Mouse (Mus musculus) myocyte (in vitro differentiated cells): Measurements from ENCODE around the gene Pde1b.

ENCODE experiments used
- CEBPB ChIP-seq: IDR thresholded peaks from 2 replicates; pipeline ENCODE4 v1.6.1; 2011; ENCODE audit warnings: mild to moderate bottlenecking, moderate library complexity; ENCODE audit not compliant: poor library complexity, insufficient read depth, severe bottlenecking
- E2F4 ChIP-seq: IDR thresholded peaks from one replicate; pipeline ENCODE4 v1.6.1; 2011; ENCODE audit warnings: mild to moderate bottlenecking, control low read depth, moderate library complexity; ENCODE audit not compliant: insufficient read depth
- MAX ChIP-seq: IDR thresholded peaks from one replicate; pipeline ENCODE4 v1.6.1; 2011; ENCODE audit warnings: low read depth, mild to moderate bottlenecking, control low read depth
- MYOD1 ChIP-seq, 3 experiments: IDR thresholded peaks; one replicate each; pipeline ENCODE4 v1.6.1; 2011; ENCODE audit warnings: control low read depth in 2 of 3, low read depth in 2 of 3, mild to moderate bottlenecking in 2 of 3, moderate library complexity in 1 of 3; ENCODE audit not compliant: insufficient read length in 2 of 3, control insufficient read depth in 1 of 3
- POLR2A ChIP-seq: IDR thresholded peaks from one replicate; pipeline ENCODE4 v1.6.1; 2011; ENCODE audit warnings: low read depth, mild to moderate bottlenecking, control low read depth, moderate library complexity; ENCODE audit not compliant: insufficient read length
- POLR2AphosphoS2 ChIP-seq: IDR thresholded peaks from one replicate; pipeline ENCODE4 v1.6.1; 2011; ENCODE audit warnings: low read depth, control low read depth; ENCODE audit not compliant: insufficient read length
- REST ChIP-seq: IDR thresholded peaks from one replicate; pipeline ENCODE4 v1.6.1; 2011; ENCODE audit warnings: mild to moderate bottlenecking, control low read depth, moderate library complexity; ENCODE audit not compliant: insufficient read depth, insufficient read length
- SRF ChIP-seq: IDR thresholded peaks from one replicate; pipeline ENCODE4 v1.6.1; 2011; ENCODE audit warnings: low read depth; ENCODE audit not compliant: control insufficient read depth, insufficient read length
- TCF12 ChIP-seq: IDR thresholded peaks from one replicate; pipeline ENCODE4 v1.6.1; 2011; ENCODE audit warnings: mild to moderate bottlenecking, control low read depth; ENCODE audit not compliant: poor library complexity, insufficient read depth, severe bottlenecking
- USF1 ChIP-seq: IDR thresholded peaks from one replicate; pipeline ENCODE4 v1.6.1; 2011; ENCODE audit warnings: low read depth, mild to moderate bottlenecking, control low read depth, moderate library complexity

GRCm38 (mm10) chr15:103540646-103541045, 37.8 kb downstream of the Pde1b start:
- TF ChIP-seq POLR2A = no peak
- no peak for TF ChIP-seq REST
- no peak for TF ChIP-seq POLR2AphosphoS2
- TF ChIP-seq SRF = no peak
- TF ChIP-seq E2F4 = no peak
- no peak for TF ChIP-seq CEBPB
- TF ChIP-seq TCF12 = no peak
- no peak for TF ChIP-seq USF1
- no peak for TF ChIP-seq MAX
- TF ChIP-seq MYOD1 (IDR thresholded peaks at IDR 0.05; ENCODE audit: control insufficient read depth in 1 of 3, insufficient read length in 2 of 3, low read depth in 2 of 3) = no peak
